9 mouse cellular contexts compared by ENCODE assay signal in genomic region chr1:152766804-152767748, GRCm38 (mm10). TPM values are rescaled to one million over a fixed set of nuclear protein-coding genes. Genes with fewer than 3 reads are reported as not detected.
DNase-seq lines count a peak whose midpoint lies in the region; ATAC-seq and TF ChIP-seq lines count a peak whose summit lies in the region.
"Had no signal": no experiment of that assay in that cellular context is flagged by ENCODE, and none has a peak within 500 bp of the region (broad histone marks: within the 10 kb centered on the region; RNA-seq: fewer than 3 reads in every experiment).

No protein-coding gene starts in this region.

- H3K9ac ChIP-seq in heart, embryonic 12.5 days = peak overlapping the region; percentile 97
- H3K9ac ChIP-seq in limb, embryonic 12.5 days (replicated peaks) = peak overlapping the region; percentile 92

- WGBS in heart, embryonic 12.5 days = under 1% methylated on average over 57 of the region's 60 CpGs
- WGBS in limb, embryonic 12.5 days = 2% methylated on average over 60 of the region's 60 CpGs

- peaks cover 19% of the 10 kb centered on the region for H3K79me3 ChIP-seq in C2C12 (ENCODE audit: low read depth)

- peaks cover 37% of the 10 kb centered on the region for H3K36me3 ChIP-seq in C2C12 (ENCODE audit: control insufficient read depth, insufficient read depth)
- peaks cover 25% of the 10 kb centered on the region for H3K36me3 ChIP-seq in heart, embryonic 12.5 days
- peaks cover 18% of the 10 kb centered on the region for H3K36me3 ChIP-seq in limb, embryonic 12.5 days

- peak overlapping the region; percentile 94 for H3ac ChIP-seq in C2C12 (ENCODE audit: control insufficient read depth, insufficient read length, low read depth)

- H3K27ac ChIP-seq in heart, embryonic 12.5 days (ENCODE audit: poor library complexity, severe bottlenecking) = peak overlapping the region; percentile 93
- H3K27ac ChIP-seq in limb, embryonic 12.5 days = peak overlapping the region; percentile 78

- peak; percentile 12 to 25 for DNase-seq in gastrocnemius, adult 8-10 months (ENCODE audit: low spot score in 2 of 2)
- no peak for DNase-seq in gastrocnemius, postnatal 10 days
- peak; percentile 15 to 34 for DNase-seq in adrenal gland, postnatal 36 days
- DNase-seq in naive thymus-derived CD4-positive, alpha-beta T cell, adult 2 months (ENCODE audit: low read depth) = peak; percentile 50

- ATAC-seq in heart, embryonic 12.5 days (ENCODE audit: insufficient number of reproducible peaks, low FRiP score) = peak; percentile 68
- peak; percentile 56 for ATAC-seq in limb, embryonic 12.5 days (ENCODE audit: insufficient number of reproducible peaks, insufficient read depth, low FRiP score, low TSS enrichment, low read depth)
- no peak for ATAC-seq in megakaryocyte-erythroid progenitor cell, adult 5-6 weeks (replicated peaks; ENCODE audit: low FRiP score, low TSS enrichment, poor library complexity, severe bottlenecking)

- peak overlapping the region; percentile 94 for H3K4me3 ChIP-seq in C2C12 (ENCODE audit: insufficient read depth, poor library complexity, severe bottlenecking)
- H3K4me3 ChIP-seq in heart, embryonic 12.5 days = peak overlapping the region; percentile 99
- peak overlapping the region; percentile 96 for H3K4me3 ChIP-seq in limb, embryonic 12.5 days (replicated peaks)

- H3K79me2 ChIP-seq in C2C12 (ENCODE audit: control insufficient read depth, insufficient read depth) = peaks cover 44% of the 10 kb centered on the region

- H3K27me3 ChIP-seq in C2C12 (ENCODE audit: control insufficient read depth, insufficient read depth, insufficient read length) = no peaks in the 10 kb centered on the region
- peaks cover 11% of the 10 kb centered on the region; the same call in 1 of the 2 replicates for H3K27me3 ChIP-seq in heart, embryonic 12.5 days (replicated peaks)
- H3K27me3 ChIP-seq in limb, embryonic 12.5 days = peaks cover 4% of the 10 kb centered on the region; the same call in 1 of the 2 replicates

- no peaks in the 10 kb centered on the region for H3K9me3 ChIP-seq in heart, embryonic 12.5 days (replicated peaks)
- H3K9me3 ChIP-seq in limb, embryonic 12.5 days = no peaks in the 10 kb centered on the region

- H3K4me1 ChIP-seq in heart, embryonic 12.5 days (replicated peaks) = peaks cover 7% of the 10 kb centered on the region
- H3K4me1 ChIP-seq in limb, embryonic 12.5 days (replicated peaks) = peaks cover 10% of the 10 kb centered on the region

- no peak for TF ChIP-seq CTCF in C2C12 (IDR thresholded peaks at IDR 0.05; ENCODE audit: control insufficient read depth, insufficient read depth, insufficient read length)

- H3K4me2 ChIP-seq in heart, embryonic 12.5 days = peak overlapping the region; percentile 99
- H3K4me2 ChIP-seq in limb, embryonic 12.5 days = peak overlapping the region; percentile 96

TF ChIP-seq in C2C12, 6 proteins besides CTCF, POLR2A, EP300 and RAD21:
- TF ChIP-seq FOSL1 (IDR thresholded peaks at IDR 0.05; ENCODE audit: insufficient read depth, low read length, poor library complexity, severe bottlenecking) (no peak), MAX (IDR thresholded peaks at IDR 0.05) (no peak), USF1 (IDR thresholded peaks at IDR 0.05; ENCODE audit: low read depth) (no peak), MYOD1 (IDR thresholded peaks at IDR 0.05; ENCODE audit: control insufficient read depth, insufficient read length, low read depth) (no peak), MYOG (IDR thresholded peaks at IDR 0.05; ENCODE audit: control insufficient read depth, extremely low read depth, insufficient read length) (no peak), CEBPB (IDR thresholded peaks at IDR 0.05; ENCODE audit: low read depth) (no peak)

RNA-seq across cellular contexts. Expression of gene Arpc5, which starts 0.7 kb away (rescaled TPM):
- total RNA-seq in gastrocnemius, adult 8-10 months (2022) = 1 to 10 TPM; 7.3 to 9.8 (median 8.7) TPM
- total RNA-seq in gastrocnemius, postnatal 10 days (2021) = 10 to 100 TPM; 38.2 to 49.0 TPM
- polyA plus RNA-seq in C2C12 (2012; fragmentation: generic; extraction: Trizol) = 124 TPM
- total RNA-seq in adrenal gland, postnatal 36 days (2021) = 100 to 1,000 TPM; 102 to 125 TPM
- polyA plus RNA-seq in heart, embryonic 12.5 days (2016; fragmentation: Nextera tagmentation; extraction: Ambion mirVana) = 245 and 249 TPM in 2 replicates
- polyA plus RNA-seq in limb, embryonic 12.5 days (2016; fragmentation: Nextera tagmentation; extraction: Ambion mirVana) = 174 and 183 TPM in 2 replicates
- 154 and 163 TPM in 2 replicates for total RNA-seq in megakaryocyte-erythroid progenitor cell, adult 5-6 weeks (2014; fragmentation: Nextera tagmentation)
- total RNA-seq in megakaryocyte-erythroid progenitor cell, adult 5-6 weeks (2017) = 112 and 121 TPM in 2 replicates

RNA-seq across cellular contexts. Expression of gene Rgl1, which starts 0.9 kb away (rescaled TPM):
- 1 to 10 TPM; 2.9 to 9.4 (median 5.3) TPM for total RNA-seq in gastrocnemius, adult 8-10 months (2022)
- total RNA-seq in gastrocnemius, postnatal 10 days (2021) = 10 to 100 TPM; 29.3 to 37.1 TPM
- 7.6 TPM for polyA plus RNA-seq in C2C12 (2012; fragmentation: generic; extraction: Trizol)
- 10 to 100 TPM; 27.6 to 37.2 TPM for total RNA-seq in adrenal gland, postnatal 36 days (2021)
- 66.1 and 73.5 TPM in 2 replicates for polyA plus RNA-seq in heart, embryonic 12.5 days (2016; fragmentation: Nextera tagmentation; extraction: Ambion mirVana)
- polyA plus RNA-seq in limb, embryonic 12.5 days (2016; fragmentation: Nextera tagmentation; extraction: Ambion mirVana) = 24.5 and 25.7 TPM in 2 replicates
- total RNA-seq in megakaryocyte-erythroid progenitor cell, adult 5-6 weeks (2014; fragmentation: Nextera tagmentation) = 2.8 and 7.3 TPM in 2 replicates
- 2.7 and 4.5 TPM in 2 replicates for total RNA-seq in megakaryocyte-erythroid progenitor cell, adult 5-6 weeks (2017)

RNA-seq across cellular contexts. Expression of gene Apobec4, which starts 16.7 kb away (rescaled TPM):
- total RNA-seq in gastrocnemius, adult 8-10 months (2022) = not detected
- total RNA-seq in gastrocnemius, postnatal 10 days (2021) = not detected
- not detected for polyA plus RNA-seq in C2C12 (2012; fragmentation: generic; extraction: Trizol)
- total RNA-seq in adrenal gland, postnatal 36 days (2021) = not detected
- polyA plus RNA-seq in heart, embryonic 12.5 days (2016; fragmentation: Nextera tagmentation; extraction: Ambion mirVana) = not detected in 2 replicates
- not detected in 2 replicates for polyA plus RNA-seq in limb, embryonic 12.5 days (2016; fragmentation: Nextera tagmentation; extraction: Ambion mirVana)
- not detected in 2 replicates for total RNA-seq in megakaryocyte-erythroid progenitor cell, adult 5-6 weeks (2014; fragmentation: Nextera tagmentation)
- not detected in 2 replicates for total RNA-seq in megakaryocyte-erythroid progenitor cell, adult 5-6 weeks (2017)
- total RNA-seq: left cerebral cortex, postnatal 36 days had no signal

RNA-seq across cellular contexts. Expression of gene Ncf2, which starts 32.9 kb away (rescaled TPM):
- 1 to 10 TPM in 1 of 4 experiments, under 1 TPM in 3; 0.34 to 1.1 (median 0.48) TPM for total RNA-seq in gastrocnemius, adult 8-10 months (2022)
- total RNA-seq in gastrocnemius, postnatal 10 days (2021) = 1 to 10 TPM; 2.5 to 2.8 TPM
- polyA plus RNA-seq in C2C12 (2012; fragmentation: generic; extraction: Trizol) = 0.04 TPM
- 1 to 10 TPM; 2.8 to 8.8 TPM for total RNA-seq in adrenal gland, postnatal 36 days (2021)
- polyA plus RNA-seq in heart, embryonic 12.5 days (2016; fragmentation: Nextera tagmentation; extraction: Ambion mirVana) = 3.4 and 4.4 TPM in 2 replicates
- 1.9 and 2.9 TPM in 2 replicates for polyA plus RNA-seq in limb, embryonic 12.5 days (2016; fragmentation: Nextera tagmentation; extraction: Ambion mirVana)
- total RNA-seq in megakaryocyte-erythroid progenitor cell, adult 5-6 weeks (2014; fragmentation: Nextera tagmentation) = 9.9 and 10.2 TPM in 2 replicates
- total RNA-seq in megakaryocyte-erythroid progenitor cell, adult 5-6 weeks (2017) = 24.3 and 37.1 TPM in 2 replicates
